ENCODE assay signal across 9 mouse cellular contexts in genomic region chr17:66490022-66490601, GRCm38 (mm10). TPM values are rescaled to one million over a fixed set of nuclear protein-coding genes. Genes with fewer than 3 reads are reported as not detected.
DNase-seq lines count a peak whose midpoint lies in the region; ATAC-seq lines count a peak whose summit lies in the region.
"Had no signal": no experiment of that assay in that cellular context is flagged by ENCODE, and none has a peak within 500 bp of the region (broad histone marks: within the 10 kb centered on the region; RNA-seq: fewer than 3 reads in every experiment).

No protein-coding gene starts in this region.

- no peak overlapping the region for H3K4me2 ChIP-seq in kidney, embryonic 16.5 days (replicated peaks; ENCODE audit: low read depth, low read length)
- no peak overlapping the region for H3K4me2 ChIP-seq in limb, embryonic 13.5 days (replicated peaks)
- H3K4me2 ChIP-seq in neural tube, embryonic 12.5 days (replicated peaks), result no peak overlapping the region
- H3K4me2 ChIP-seq: embryonic facial prominence, embryonic 15.5 days had no signal

- no peaks in the 10 kb centered on the region for H3K27me3 ChIP-seq in kidney, embryonic 16.5 days (ENCODE audit: insufficient read depth, low read length)
- H3K27me3 ChIP-seq in limb, embryonic 13.5 days, result no peaks in the 10 kb centered on the region
- H3K27me3 ChIP-seq in neural tube, embryonic 12.5 days (replicated peaks), result no peaks in the 10 kb centered on the region
- H3K27me3 ChIP-seq: embryonic facial prominence, embryonic 15.5 days had no signal

- H3K9me3 ChIP-seq in kidney, embryonic 16.5 days (ENCODE audit: low read length), result no peaks in the 10 kb centered on the region
- H3K9me3 ChIP-seq in limb, embryonic 13.5 days, result no peaks in the 10 kb centered on the region
- no peaks in the 10 kb centered on the region for H3K9me3 ChIP-seq in neural tube, embryonic 12.5 days
- H3K9me3 ChIP-seq: embryonic facial prominence, embryonic 15.5 days had no signal

- DNase-seq in urinary bladder, postnatal 14 days (ENCODE audit: low spot score), result peak; percentile 54
- no peak for DNase-seq in urinary bladder, adult 2 months (ENCODE audit: low spot score)
- peak; percentile 65 for DNase-seq in cerebellum, adult 9-11 months
- peak; percentile 71 to 81 for DNase-seq in frontal cortex, postnatal 36 days (ENCODE audit: low spot score in 2 of 2)
- DNase-seq in urinary bladder, postnatal 10 days (ENCODE audit: low spot score), result no peak

- H3K36me3 ChIP-seq in kidney, embryonic 16.5 days (ENCODE audit: insufficient read depth, low read length), result peaks cover 14% of the 10 kb centered on the region
- peaks cover 21% of the 10 kb centered on the region for H3K36me3 ChIP-seq in limb, embryonic 13.5 days
- peaks cover 19% of the 10 kb centered on the region for H3K36me3 ChIP-seq in neural tube, embryonic 12.5 days

- WGBS in kidney, embryonic 16.5 days, result 43% methylated on average over 10 of the region's 10 CpGs
- 43% methylated on average over 10 of the region's 10 CpGs for WGBS in limb, embryonic 13.5 days
- 46% methylated on average over 10 of the region's 10 CpGs for WGBS in neural tube, embryonic 12.5 days

- H3K4me1 ChIP-seq in kidney, embryonic 16.5 days (ENCODE audit: insufficient read depth, low read length), result no peaks in the 10 kb centered on the region
- 0 out of 2 replicates have a peak, but pooled peaks cover 3% of the 10 kb centered on the region for H3K4me1 ChIP-seq in limb, embryonic 13.5 days
- H3K4me1 ChIP-seq in neural tube, embryonic 12.5 days, result no peaks in the 10 kb centered on the region

- peak; percentile 23; the same call in 1 of the 2 replicates for ATAC-seq in kidney, embryonic 16.5 days (ENCODE audit: low FRiP score, low TSS enrichment)
- ATAC-seq in limb, embryonic 13.5 days (ENCODE audit: low FRiP score, low read depth), result 0 out of 2 replicates have a peak, but pooled peaks have one; percentile 9
- ATAC-seq in neural tube, embryonic 12.5 days (ENCODE audit: low FRiP score, low read depth), result peak; percentile 56; the same call in 1 of the 2 replicates

- no peak overlapping the region for H3K4me3 ChIP-seq in kidney, embryonic 16.5 days (ENCODE audit: low read length)
- no peak overlapping the region for H3K4me3 ChIP-seq in limb, embryonic 13.5 days
- no peak overlapping the region for H3K4me3 ChIP-seq in neural tube, embryonic 12.5 days
- H3K4me3 ChIP-seq: embryonic facial prominence, embryonic 15.5 days had no signal

- H3K27ac ChIP-seq in kidney, embryonic 16.5 days (ENCODE audit: low read length), result no peak overlapping the region
- no peak overlapping the region for H3K27ac ChIP-seq in limb, embryonic 13.5 days
- no peak overlapping the region for H3K27ac ChIP-seq in neural tube, embryonic 12.5 days
- H3K27ac ChIP-seq: embryonic facial prominence, embryonic 15.5 days had no signal

- no peak overlapping the region for H3K9ac ChIP-seq in kidney, embryonic 16.5 days (replicated peaks; ENCODE audit: low read length)
- H3K9ac ChIP-seq in limb, embryonic 13.5 days, result no peak overlapping the region
- H3K9ac ChIP-seq in neural tube, embryonic 12.5 days, result no peak overlapping the region
- H3K9ac ChIP-seq: embryonic facial prominence, embryonic 15.5 days had no signal

RNA-seq across cellular contexts. Expression of gene Rab12, which starts 29.4 kb away (rescaled TPM):
- polyA plus RNA-seq in urinary bladder, adult 2 months (2012; rRNA removed), result 102 and 105 TPM in 2 replicates
- 15.7 and 35.9 TPM in 2 replicates for polyA plus RNA-seq in kidney, embryonic 16.5 days (2015; fragmentation: Nextera tagmentation; extraction: Ambion mirVana)
- 49.0 and 49.6 TPM in 2 replicates for polyA plus RNA-seq in limb, embryonic 13.5 days (2015; fragmentation: Nextera tagmentation; extraction: Ambion mirVana)
- polyA plus RNA-seq in neural tube, embryonic 12.5 days (2016; fragmentation: Nextera tagmentation; extraction: Ambion mirVana), result 51.3 and 55.9 TPM in 2 replicates

RNA-seq across cellular contexts. Expression of gene Mtcl1, which starts 40.6 kb away (rescaled TPM):
- 5.8 and 9.0 TPM in 2 replicates for polyA plus RNA-seq in urinary bladder, adult 2 months (2012; rRNA removed)
- 5.0 and 5.2 TPM in 2 replicates for polyA plus RNA-seq in kidney, embryonic 16.5 days (2015; fragmentation: Nextera tagmentation; extraction: Ambion mirVana)
- 4.5 and 5.6 TPM in 2 replicates for polyA plus RNA-seq in limb, embryonic 13.5 days (2015; fragmentation: Nextera tagmentation; extraction: Ambion mirVana)
- 35.0 and 38.6 TPM in 2 replicates for polyA plus RNA-seq in neural tube, embryonic 12.5 days (2016; fragmentation: Nextera tagmentation; extraction: Ambion mirVana)

Comparison
In these comparisons a context has a peak if more than half of its experiments do, and no peak if none do; other contexts are left out.
1. DNase-seq: peak in urinary bladder, postnatal 14 days (single experiment), cerebellum, adult 9-11 months (single experiment) and frontal cortex, postnatal 36 days (2 of 2); none in urinary bladder, adult 2 months (single experiment) and urinary bladder, postnatal 10 days (single experiment).
2. Peak in every context shown above with its lines, with median percentiles within 50 percentile points of each other: ATAC-seq.